Mouse (Mus musculus): ENCODE results near the gene 1700066M21Rik.

Gene 1700066M21Rik

GRCm38 (mm10) chr1:57377376-57378341 lies at the start of gene 1700066M21Rik:
Gene 1700066M21Rik, plus strand, starts transcription at chr1:57377620.
- peak; percentile 95 for DNase-seq (ENCODE audit: low spot score)

GRCm38 (mm10) chr1:57329285-57330093 lies 47.9 kb upstream of the 1700066M21Rik start:
- DNase-seq (ENCODE audit: low spot score): no peak

GRCm38 (mm10) chr1:57330228-57330627 lies 47.2 kb upstream of the 1700066M21Rik start:
- DNase-seq (ENCODE audit: low spot score): no peak

GRCm38 (mm10) chr1:57332040-57332439 lies 45.4 kb upstream of the 1700066M21Rik start:
- no peak for DNase-seq (ENCODE audit: low spot score)

- no peak for DNase-seq (ENCODE audit: low spot score)
These were observed 43.7 kb upstream of the 1700066M21Rik start for GRCm38 (mm10) chr1:57333550-57334213.

- DNase-seq (ENCODE audit: low spot score): no peak
These were observed 42.2 kb upstream of the 1700066M21Rik start for GRCm38 (mm10) chr1:57335200-57335599.

GRCm38 (mm10) chr1:57339156-57339796 lies 38.1 kb upstream of the 1700066M21Rik start:
- DNase-seq (ENCODE audit: low spot score): no peak

GRCm38 (mm10) chr1:57341197-57341596 lies 36.2 kb upstream of the 1700066M21Rik start:
- DNase-seq (ENCODE audit: low spot score): no peak

- no peak for DNase-seq (ENCODE audit: low spot score)
These were observed 29.9 kb upstream of the 1700066M21Rik start for GRCm38 (mm10) chr1:57347487-57347886.

GRCm38 (mm10) chr1:57351941-57352340 lies 25.5 kb upstream of the 1700066M21Rik start:
- no peak for DNase-seq (ENCODE audit: low spot score)

GRCm38 (mm10) chr1:57358546-57358945 lies 18.9 kb upstream of the 1700066M21Rik start:
- no peak for DNase-seq (ENCODE audit: low spot score)

GRCm38 (mm10) chr1:57367446-57367845 lies 10.0 kb upstream of the 1700066M21Rik start:
- DNase-seq (ENCODE audit: low spot score): no peak

GRCm38 (mm10) chr1:57369111-57369510 lies 8.3 kb upstream of the 1700066M21Rik start:
- no peak for DNase-seq (ENCODE audit: low spot score)

- DNase-seq (ENCODE audit: low spot score): no peak
These were observed 7.0 kb upstream of the 1700066M21Rik start for GRCm38 (mm10) chr1:57370451-57370850.

GRCm38 (mm10) chr1:57375276-57375675 lies 2.1 kb upstream of the 1700066M21Rik start:
- no peak for DNase-seq (ENCODE audit: low spot score)

GRCm38 (mm10) chr1:57376806-57377205 lies 614 bp upstream of the 1700066M21Rik start:
- no peak for DNase-seq (ENCODE audit: low spot score)

GRCm38 (mm10) chr1:57386519-57386918 lies 9.1 kb downstream of the 1700066M21Rik start:
- DNase-seq (ENCODE audit: low spot score): no peak

- DNase-seq (ENCODE audit: low spot score): no peak
These were observed 10.5 kb downstream of the 1700066M21Rik start for GRCm38 (mm10) chr1:57387876-57388275.

GRCm38 (mm10) chr1:57388402-57389155 lies 11.2 kb downstream of the 1700066M21Rik start:
- DNase-seq (ENCODE audit: low spot score): no peak

GRCm38 (mm10) chr1:57390993-57391790 lies 13.8 kb downstream of the 1700066M21Rik start:
- no peak for DNase-seq (ENCODE audit: low spot score)
